Mouse (Mus musculus) small intestine, adult 2 months (tissue): ENCODE data around the gene Ppp2r5c. TPM values are rescaled to one million over a fixed set of nuclear protein-coding genes. Genes with fewer than 3 reads are reported as not detected.

Experiments used
- H3K27ac ChIP-seq: fragments of 200-500 bp; 2 replicates; pipeline ENCODE4 v1.5.1; 2012; ENCODE audit warnings: low read depth, low read length, control low read depth, inconsistent platforms; ENCODE audit not compliant: insufficient read depth
- H3K27me3 ChIP-seq: fragments of 200-500 bp; 2 replicates; pipeline ENCODE4 v1.6.1; 2012; ENCODE audit warnings: mild to moderate bottlenecking, moderate library complexity, low read length, inconsistent platforms; ENCODE audit not compliant: control insufficient read depth, insufficient read depth
- H3K36me3 ChIP-seq: fragments of 200-500 bp; 2 replicates; pipeline ENCODE4 v1.6.1; 2012; ENCODE audit warnings: mild to moderate bottlenecking, low read length, control low read depth, inconsistent platforms; ENCODE audit not compliant: control insufficient read depth, insufficient read depth
- H3K4me1 ChIP-seq: fragments of 200-500 bp; 2 replicates; pipeline ENCODE4 v1.6.1; 2012; ENCODE audit warnings: low read length, inconsistent platforms, mixed read lengths; ENCODE audit not compliant: control insufficient read depth, insufficient read depth, insufficient read length
- H3K4me3 ChIP-seq: fragments of 200-500 bp; 2 replicates; pipeline ENCODE4 v1.5.1; 2012; ENCODE audit warnings: low read depth, mild to moderate bottlenecking, control low read depth, inconsistent platforms, low read length, moderate library complexity
- CTCF ChIP-seq: fragments of 200-500 bp; IDR thresholded peaks from 2 replicates; pipeline ENCODE4 v1.5.1; 2012; ENCODE audit warnings: low read depth, mild to moderate bottlenecking, control low read depth, inconsistent platforms, low read length, moderate library complexity, mixed read lengths; ENCODE audit not compliant: insufficient replicate concordance, insufficient read length; ENCODE audit errors: extremely low read depth
- POLR2A ChIP-seq: fragments of 200-500 bp; IDR thresholded peaks from 2 replicates; pipeline ENCODE4 v1.6.1; 2012; ENCODE audit warnings: low read depth, mild to moderate bottlenecking, control low read depth, inconsistent platforms, low read length, moderate library complexity
- WGBS: fragments of 180-500 bp; shearing (Covaris S2); methylation state at CpG from one replicate; pipeline ENCODE4 v1.1.7; 2018; 5-methylcytosine and 5-hydroxymethylcytosine counted together
- polyA plus RNA-seq: library from polyadenylated mRNA; depleted of rRNA; stranded (reverse); fragments of >200 nt; gene quantifications from 2 replicates; pipeline ENCODE4 v1.2.3, GENCODE M21; 2012

Gene Ppp2r5c
- polyA plus RNA-seq, 1 experiment: 19.3 TPM

- Histone ChIP-seq H3K36me3 (peaks cover 38% of the 10 kb centered on the region), H3K4me1 (peaks cover 3% of the 10 kb centered on the region; the same call in 1 of the 2 replicates)
- WGBS: 95% methylated on average over 4 of the region's 4 CpGs
These were observed 125.4 kb downstream of the Ppp2r5c start for GRCm38 (mm10) chr12:110572351-110572750.

GRCm38 (mm10) chr12:110573635-110574034 lies 126.7 kb downstream of the Ppp2r5c start:
- Histone ChIP-seq H3K4me3 (no peak overlapping the region), H3K36me3 (peaks cover 27% of the 10 kb centered on the region), H3K27ac (no peak overlapping the region), H3K4me1 (peaks cover 3% of the 10 kb centered on the region; the same call in 1 of the 2 replicates), H3K27me3 (no peaks in the 10 kb centered on the region)
- TF ChIP-seq CTCF (no peak), POLR2A (no peak)
- WGBS: 77% methylated on average over 8 of the region's 8 CpGs

More at GRCm38 (mm10) chr12:110572351-110572750, 125.4 kb downstream of the Ppp2r5c start:
- Histone ChIP-seq H3K27ac (no peak overlapping the region), H3K27me3 (no peaks in the 10 kb centered on the region), H3K4me3 (no peak overlapping the region)
- no peak for TF ChIP-seq POLR2A
- no peak for TF ChIP-seq CTCF

GRCm38 (mm10) chr12:110575926-110576325 lies 129.0 kb downstream of the Ppp2r5c start:
- TF ChIP-seq POLR2A (no peak), CTCF (no peak)
- H3K27ac ChIP-seq: no peak overlapping the region
- peaks cover 3% of the 10 kb centered on the region; the same call in 1 of the 2 replicates for H3K4me1 ChIP-seq
- H3K4me3 ChIP-seq: no peak overlapping the region
- WGBS: 64% methylated on average over 4 of the region's 4 CpGs
- peaks cover 19% of the 10 kb centered on the region for H3K36me3 ChIP-seq
- no peaks in the 10 kb centered on the region for H3K27me3 ChIP-seq

- Histone ChIP-seq H3K4me1 (peaks cover 3% of the 10 kb centered on the region; the same call in 1 of the 2 replicates), H3K27ac (no peak overlapping the region), H3K36me3 (0 out of 2 replicates have a peak, but pooled peaks cover 6% of the 10 kb centered on the region), H3K4me3 (no peak overlapping the region), H3K27me3 (no peaks in the 10 kb centered on the region)
- 87% methylated on average over 9 of the region's 9 CpGs for WGBS
- no peak for TF ChIP-seq POLR2A
- TF ChIP-seq CTCF: no peak
These were observed 131.4 kb downstream of the Ppp2r5c start for GRCm38 (mm10) chr12:110578333-110578732.

GRCm38 (mm10) chr12:110588622-110589021 lies 141.7 kb downstream of the Ppp2r5c start:
- H3K36me3 ChIP-seq: no peaks in the 10 kb centered on the region
- no peak for TF ChIP-seq POLR2A
- TF ChIP-seq CTCF: no peak
- peaks cover 5% of the 10 kb centered on the region; the same call in 1 of the 2 replicates for H3K4me1 ChIP-seq
- WGBS: 74% methylated on average over 6 of the region's 6 CpGs
- no peak overlapping the region for H3K4me3 ChIP-seq
- no peaks in the 10 kb centered on the region for H3K27me3 ChIP-seq
- H3K27ac ChIP-seq: no peak overlapping the region

- H3K27me3 ChIP-seq: no peaks in the 10 kb centered on the region
- peak overlapping the region; percentile 90 for H3K27ac ChIP-seq
- peaks cover 5% of the 10 kb centered on the region; the same call in 1 of the 2 replicates for H3K4me1 ChIP-seq
- no peak for TF ChIP-seq CTCF
- no peak for TF ChIP-seq POLR2A
- under 1% methylated on average over 15 of the region's 15 CpGs for WGBS
- peak overlapping the region; percentile 73 for H3K4me3 ChIP-seq
- no peaks in the 10 kb centered on the region for H3K36me3 ChIP-seq
These were observed 143.9 kb downstream of the Ppp2r5c start for GRCm38 (mm10) chr12:110590804-110591259.

- Histone ChIP-seq H3K27ac (peak overlapping the region; percentile 90), H3K27me3 (no peaks in the 10 kb centered on the region), H3K4me3 (peak overlapping the region; percentile 73), H3K4me1 (peaks cover 5% of the 10 kb centered on the region; the same call in 1 of the 2 replicates), H3K36me3 (no peaks in the 10 kb centered on the region)
- TF ChIP-seq CTCF (no peak), POLR2A (peak; percentile 87)
- under 1% methylated on average over 56 of the region's 56 CpGs for WGBS
These were observed 144.5 kb downstream of the Ppp2r5c start for GRCm38 (mm10) chr12:110591260-110591883.
